Mouse (Mus musculus): Measurements from ENCODE around the gene Insyn1. TPM values are rescaled to one million over a fixed set of nuclear protein-coding genes. Genes with fewer than 3 reads are reported as not detected.

The Insyn1 gene
- total RNA-seq, 2 experiments from 2014 or later: 10.9 to 12.6 TPM

DNA sequence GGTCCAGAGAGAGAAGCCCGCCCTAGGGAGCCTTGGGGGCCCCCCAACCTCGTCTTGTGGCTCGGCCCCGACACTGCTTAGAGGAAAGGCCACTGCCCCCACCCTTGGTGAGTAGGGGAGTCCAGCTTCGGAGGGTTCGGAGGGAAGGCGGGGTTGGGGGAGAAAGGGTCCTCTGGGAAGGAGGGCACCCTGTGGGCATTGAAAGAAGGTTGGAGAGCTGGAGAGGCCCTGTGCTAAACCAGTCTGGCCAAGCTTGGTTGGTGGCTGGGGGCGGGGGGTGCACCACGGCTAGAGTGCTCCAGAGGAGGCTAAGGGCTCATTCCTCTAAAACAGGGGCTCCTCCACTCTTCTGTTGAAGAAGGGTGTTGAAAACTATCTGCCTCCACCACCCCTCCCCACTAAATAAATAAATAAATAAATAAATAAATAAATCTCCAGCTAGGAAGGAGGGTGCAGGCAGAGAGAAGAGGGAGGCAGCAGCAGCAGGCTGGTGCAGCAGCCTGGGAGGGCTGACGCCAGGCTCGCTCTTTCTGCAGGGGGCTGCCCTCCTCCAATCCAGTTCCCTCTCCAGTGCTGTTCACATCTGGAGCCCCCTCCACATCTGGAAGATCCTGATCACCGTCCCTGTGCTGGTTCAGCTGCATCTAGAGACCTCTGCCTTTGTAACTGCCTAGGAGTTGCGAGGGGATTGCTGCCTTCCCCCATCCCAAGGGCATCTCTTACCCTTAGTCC is 896 bp downstream of the Insyn1 start:
- no peak for DNase-seq

DNA sequence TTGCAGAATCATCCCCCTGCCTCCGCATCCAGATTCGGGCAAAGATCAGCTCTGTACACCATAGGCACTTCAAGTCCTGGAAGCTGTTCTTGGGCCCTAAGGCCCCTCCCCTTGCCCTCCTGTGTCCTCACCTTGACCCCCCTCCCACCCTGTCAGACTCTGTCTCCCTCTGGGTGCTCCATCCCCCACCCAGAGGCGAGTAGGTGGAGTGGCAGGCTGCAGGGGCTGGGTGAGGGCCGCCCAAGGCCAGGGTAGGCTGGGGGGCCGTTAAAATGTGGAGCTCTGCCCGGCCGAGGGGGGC is 1.4 kb downstream of the Insyn1 start:
- DNase-seq: no peak

DNA sequence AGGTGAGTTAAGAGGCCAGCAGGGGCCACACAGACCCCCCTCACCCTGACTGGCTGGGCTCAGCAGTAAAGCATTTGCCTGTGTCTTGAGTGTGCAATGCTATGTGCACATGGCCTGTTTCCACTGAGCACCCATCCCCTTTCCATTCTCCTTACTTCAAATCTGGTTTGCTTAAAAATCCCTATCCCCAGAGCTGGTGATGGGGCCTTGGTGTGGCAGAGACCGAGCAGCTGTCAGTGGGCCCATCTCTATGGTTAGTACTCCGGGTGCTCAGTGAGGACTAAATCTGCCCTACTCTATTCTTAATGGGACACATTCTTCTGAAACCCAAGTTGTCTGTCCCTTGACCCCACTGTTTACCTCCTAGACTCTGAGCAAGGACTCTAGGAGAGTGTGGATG is 2.0 kb downstream of the Insyn1 start:
- no peak for DNase-seq

DNA sequence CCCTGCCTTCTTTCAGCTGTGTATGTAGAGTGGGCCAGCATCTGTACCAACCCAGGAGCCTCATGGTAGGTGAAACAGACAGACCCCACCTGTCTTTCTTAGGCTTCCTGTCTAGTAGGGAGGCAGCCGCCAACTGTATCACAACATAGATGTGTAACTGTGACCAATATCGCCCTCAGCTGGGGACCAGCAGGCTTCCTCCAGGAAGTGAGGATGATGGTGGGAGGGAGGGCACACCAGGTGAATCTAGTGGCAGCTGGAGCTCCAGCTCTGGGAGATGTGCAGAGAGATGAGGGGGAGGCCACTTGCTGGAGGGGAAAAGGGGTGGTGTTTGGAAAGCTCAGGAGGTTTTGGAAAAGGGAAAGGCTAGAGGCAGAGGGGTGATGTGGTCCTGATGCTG is 6.6 kb downstream of the Insyn1 start:
- no peak for DNase-seq

GRCm38 (mm10) chr9:58496470-58497182 is 8.2 kb downstream of the Insyn1 start:
- DNase-seq: no peak

DNA sequence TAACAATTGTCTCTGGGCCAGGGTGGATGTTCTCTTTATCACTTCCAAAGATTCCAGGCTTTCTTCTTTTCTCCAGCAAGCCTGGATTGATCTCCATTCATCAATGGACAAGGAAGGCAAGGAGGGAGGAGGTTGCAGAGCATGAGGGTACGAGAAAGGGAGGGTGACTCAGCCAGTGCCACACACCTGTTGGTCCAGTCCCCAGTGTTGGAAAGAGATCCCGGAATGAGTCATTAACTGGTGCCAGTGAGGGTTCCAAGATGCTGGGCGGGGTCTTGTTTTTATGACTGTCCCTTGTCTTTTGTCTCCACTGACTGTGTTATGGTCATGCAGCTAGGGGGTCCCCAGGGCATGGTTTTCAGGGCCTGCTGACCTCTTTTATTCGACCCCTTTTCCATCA is 9.5 kb downstream of the Insyn1 start:
- no peak for DNase-seq

- no peak for DNase-seq
Measured at GRCm38 (mm10) chr9:58500946-58501345, 12.5 kb downstream of the Insyn1 start.

- DNase-seq: no peak
Measured at GRCm38 (mm10) chr9:58507216-58508005, 19.0 kb downstream of the Insyn1 start.

- DNase-seq: no peak
Measured at GRCm38 (mm10) chr9:58510452-58510851, 22.0 kb downstream of the Insyn1 start.

DNA sequence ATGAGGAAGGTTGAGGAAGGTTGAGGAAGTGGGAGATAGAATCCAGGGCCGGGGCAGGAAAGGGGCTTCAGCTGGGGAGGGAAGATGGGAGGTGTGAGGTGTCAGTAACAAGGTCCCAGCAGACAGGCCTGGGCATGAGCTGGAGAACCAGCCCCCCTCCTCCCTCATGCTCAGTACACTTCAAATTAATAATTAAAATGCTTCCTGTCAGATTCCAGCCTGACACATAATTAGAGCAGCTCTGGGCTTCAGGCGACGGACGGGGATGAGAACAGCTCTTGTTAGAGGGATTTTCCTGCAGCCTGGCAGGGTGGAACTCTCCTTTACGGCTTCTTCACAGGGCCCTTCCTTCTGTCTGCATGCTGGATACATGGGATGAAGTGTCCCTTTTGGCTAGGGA is 25.3 kb downstream of the Insyn1 start:
- no peak for DNase-seq

- DNase-seq: no peak
Measured at GRCm38 (mm10) chr9:58516480-58516879, 28.1 kb downstream of the Insyn1 start.

- DNase-seq: peak; percentile 16
Measured at GRCm38 (mm10) chr9:58517866-58518750, 29.7 kb downstream of the Insyn1 start.

- DNase-seq: no peak
Measured at GRCm38 (mm10) chr9:58519953-58520352, 31.6 kb downstream of the Insyn1 start.

- DNase-seq: peak; percentile 61
Measured at GRCm38 (mm10) chr9:58520816-58521581, 32.6 kb downstream of the Insyn1 start.

- peak; percentile 27 for DNase-seq
Measured at GRCm38 (mm10) chr9:58521883-58522423, 33.5 kb downstream of the Insyn1 start.

DNA sequence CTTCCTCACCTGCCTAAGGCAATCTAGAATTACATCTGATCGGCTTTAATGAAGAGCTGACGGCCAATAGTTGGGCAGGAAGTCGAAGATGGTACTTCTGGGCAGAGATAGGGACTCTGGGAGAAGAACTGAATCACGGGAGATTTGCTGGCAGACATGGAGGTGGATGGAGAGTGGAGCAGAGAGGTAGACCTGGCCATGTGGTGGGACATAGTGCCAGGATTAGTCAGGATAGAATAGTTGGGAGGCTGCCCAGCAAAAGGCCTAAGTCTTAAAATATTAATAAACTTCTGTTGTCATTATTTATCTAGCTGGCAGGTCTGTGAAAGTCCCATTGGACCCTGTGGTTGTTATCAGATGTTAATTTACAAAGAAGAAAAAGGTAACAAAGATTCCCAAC is 36.7 kb downstream of the Insyn1 start:
- no peak for DNase-seq

DNA sequence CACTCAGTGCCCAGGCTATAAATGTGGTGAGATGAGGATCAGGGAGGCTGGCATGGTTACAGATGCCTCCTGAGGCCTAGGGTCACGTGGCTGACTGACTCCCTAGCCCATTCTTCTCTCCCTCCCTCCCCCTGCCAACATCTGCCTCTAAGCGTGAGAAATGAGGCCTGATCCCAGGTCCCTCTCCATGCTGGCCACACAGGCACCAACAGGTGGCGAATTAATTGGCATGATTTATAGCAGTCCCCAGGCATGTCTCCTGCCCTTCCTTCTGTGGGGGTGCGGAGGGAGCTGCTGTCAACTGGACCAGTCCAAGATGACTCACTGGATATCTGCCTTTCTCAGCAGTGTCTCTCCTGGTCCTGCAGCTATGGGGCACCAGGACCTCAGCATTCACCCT is 39.4 kb downstream of the Insyn1 start:
- no peak for DNase-seq

DNA sequence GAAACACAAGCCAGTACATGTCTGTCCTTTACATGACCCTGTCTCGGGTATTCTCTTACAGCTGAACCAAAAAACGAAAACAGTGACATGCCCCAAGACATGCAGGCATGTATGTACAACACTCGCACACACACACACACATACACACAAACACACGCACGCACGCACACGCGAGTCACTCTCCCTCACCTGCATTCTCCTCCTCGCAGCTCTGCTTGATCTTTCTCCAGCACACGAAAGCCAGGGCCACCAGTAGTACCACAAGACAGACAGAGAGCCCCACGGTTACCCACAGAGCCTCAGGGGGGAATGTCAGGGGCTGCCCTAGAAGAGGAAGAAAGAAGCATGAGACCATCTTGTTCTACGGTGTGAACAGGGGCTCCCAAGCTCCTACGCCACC is 42.0 kb downstream of the Insyn1 start:
- no peak for DNase-seq

DNA sequence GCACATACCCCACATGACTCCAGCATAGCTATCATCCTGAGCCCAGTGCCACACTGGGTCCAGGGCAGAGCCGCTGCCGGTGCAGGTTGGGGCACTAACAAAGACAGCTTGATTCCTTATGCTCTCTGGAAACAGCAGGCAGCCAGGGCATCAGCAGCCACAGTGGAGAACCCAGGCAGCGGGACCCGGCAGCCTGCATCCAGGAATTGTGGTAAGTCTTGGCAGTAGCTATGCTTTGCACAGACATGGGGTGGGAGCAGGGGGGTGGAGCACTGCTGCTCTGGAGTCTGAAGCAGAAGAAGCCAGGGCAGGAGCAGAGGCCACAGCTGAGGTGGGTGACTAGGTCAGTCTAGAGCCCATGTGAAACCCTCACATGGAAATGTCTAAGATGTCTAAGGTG is 43.8 kb downstream of the Insyn1 start:
- no peak for DNase-seq

DNA sequence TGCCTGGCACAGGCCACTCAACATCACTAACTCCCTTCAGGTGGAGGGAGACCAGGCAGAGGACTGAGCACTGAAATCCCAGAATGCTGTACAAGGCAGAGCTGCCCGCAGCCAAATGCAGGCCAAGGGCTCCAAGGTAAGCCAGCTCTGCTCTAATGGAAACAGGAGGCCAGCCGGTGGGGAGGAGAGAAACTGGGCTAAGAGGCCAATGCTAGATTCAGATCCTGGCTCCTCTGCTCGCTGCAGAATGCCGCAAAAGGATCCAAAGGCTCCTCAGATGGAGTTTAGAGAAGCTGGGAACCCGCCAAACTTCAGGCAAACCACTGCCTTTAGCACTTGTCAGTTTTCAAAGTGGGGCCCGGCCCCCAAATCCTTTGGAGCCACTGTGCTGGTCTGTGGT is 44.9 kb downstream of the Insyn1 start:
- DNase-seq: no peak

DNA sequence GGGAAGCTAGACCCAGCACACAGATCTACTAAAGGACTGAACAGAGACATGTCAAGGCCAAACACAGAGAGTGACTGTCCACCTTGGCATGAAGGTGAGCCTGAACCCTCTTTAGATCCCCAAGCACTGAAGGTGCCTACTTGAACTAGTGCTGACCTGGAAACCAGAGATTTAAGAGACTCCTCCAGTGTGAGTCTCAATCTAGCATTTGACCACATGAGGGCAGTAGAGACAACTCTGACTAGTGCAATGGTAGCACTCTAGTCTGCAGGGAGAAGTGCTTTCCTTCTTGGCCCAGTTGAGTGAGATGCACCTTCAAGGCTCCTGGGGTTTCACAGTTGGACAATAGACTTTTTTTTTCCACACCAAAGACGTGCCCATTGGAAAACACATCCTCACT is 46.4 kb downstream of the Insyn1 start:
- DNase-seq: peak; percentile 63

Data from heart, postnatal 4 days (tissue).